Mouse (Mus musculus): ENCODE data around the gene Wdcp. TPM values are rescaled to one million over a fixed set of nuclear protein-coding genes. Genes with fewer than 3 reads are reported as not detected.
A peak's percentile ranks its signal among the peaks of the same experiment; 100 is the strongest.

Gene Wdcp
- polyA plus RNA-seq, 1 experiment from 2014 or later = 17.8 TPM

- 74% methylated on average over 3 of the region's 3 CpGs for WGBS
- Histone ChIP-seq H3K4me3 (ENCODE audit: low read depth, low read length) (no peak overlapping the region), H3K27me3 (ENCODE audit: control insufficient read depth, insufficient read depth, low read length) (no peaks in the 10 kb centered on the region), H3K9ac (replicated peaks; ENCODE audit: low read depth, low read length) (no peak overlapping the region), H3K9me3 (ENCODE audit: control insufficient read depth, low read depth, low read length) (no peaks in the 10 kb centered on the region), H3K4me1 (ENCODE audit: control insufficient read depth, insufficient read depth, low read length) (no peaks in the 10 kb centered on the region), H3K36me3 (ENCODE audit: control insufficient read depth, insufficient read depth, low read length) (peaks cover 27% of the 10 kb centered on the region), H3K27ac (ENCODE audit: low read length) (no peak overlapping the region), H3K4me2 (replicated peaks; ENCODE audit: low read depth, low read length) (no peak overlapping the region)
- ATAC-seq (ENCODE audit: insufficient number of reproducible peaks, insufficient read depth, low FRiP score, low read depth) = no peak
These were observed 15.8 kb upstream of the Wdcp start for GRCm38 (mm10) chr12:4827256-4827655.

GRCm38 (mm10) chr12:4836959-4837358 is 6.1 kb upstream of the Wdcp start:
- H3K27me3 ChIP-seq (ENCODE audit: control insufficient read depth, insufficient read depth, low read length) = no peaks in the 10 kb centered on the region
- H3K9me3 ChIP-seq (ENCODE audit: control insufficient read depth, low read depth, low read length) = no peaks in the 10 kb centered on the region
- ATAC-seq (ENCODE audit: insufficient number of reproducible peaks, insufficient read depth, low FRiP score, low read depth) = no peak
- no peaks in the 10 kb centered on the region for H3K36me3 ChIP-seq (ENCODE audit: control insufficient read depth, insufficient read depth, low read length)
- no peaks in the 10 kb centered on the region for H3K4me1 ChIP-seq (ENCODE audit: control insufficient read depth, insufficient read depth, low read length)
- H3K27ac ChIP-seq (ENCODE audit: low read length) = no peak overlapping the region
- H3K4me3 ChIP-seq (ENCODE audit: low read depth, low read length) = no peak overlapping the region
- 17% methylated on average over 4 of the region's 4 CpGs for WGBS
- no peak overlapping the region for H3K4me2 ChIP-seq (replicated peaks; ENCODE audit: low read depth, low read length)
- H3K9ac ChIP-seq (replicated peaks; ENCODE audit: low read depth, low read length) = no peak overlapping the region

GRCm38 (mm10) chr12:4840010-4840409 is 3.1 kb upstream of the Wdcp start:
- Histone ChIP-seq H3K4me2 (replicated peaks; ENCODE audit: low read depth, low read length) (no peak overlapping the region), H3K27me3 (ENCODE audit: control insufficient read depth, insufficient read depth, low read length) (no peaks in the 10 kb centered on the region), H3K9ac (replicated peaks; ENCODE audit: low read depth, low read length) (no peak overlapping the region), H3K4me3 (ENCODE audit: low read depth, low read length) (no peak overlapping the region; the same call in 1 of the 2 replicates), H3K36me3 (ENCODE audit: control insufficient read depth, insufficient read depth, low read length) (no peaks in the 10 kb centered on the region), H3K4me1 (ENCODE audit: control insufficient read depth, insufficient read depth, low read length) (peaks cover 6% of the 10 kb centered on the region; the same call in 1 of the 2 replicates), H3K27ac (ENCODE audit: low read length) (no peak overlapping the region), H3K9me3 (ENCODE audit: control insufficient read depth, low read depth, low read length) (no peaks in the 10 kb centered on the region)
- WGBS = 52% methylated on average over 6 of the region's 6 CpGs
- ATAC-seq (ENCODE audit: insufficient number of reproducible peaks, insufficient read depth, low FRiP score, low read depth) = no peak

- Histone ChIP-seq H3K4me1 (ENCODE audit: control insufficient read depth, insufficient read depth, low read length) (peaks cover 6% of the 10 kb centered on the region; the same call in 1 of the 2 replicates), H3K27ac (ENCODE audit: low read length) (no peak overlapping the region), H3K27me3 (ENCODE audit: control insufficient read depth, insufficient read depth, low read length) (no peaks in the 10 kb centered on the region), H3K4me3 (ENCODE audit: low read depth, low read length) (peak overlapping the region; percentile 80), H3K36me3 (ENCODE audit: control insufficient read depth, insufficient read depth, low read length) (no peaks in the 10 kb centered on the region), H3K4me2 (replicated peaks; ENCODE audit: low read depth, low read length) (peak overlapping the region; percentile 96), H3K9me3 (ENCODE audit: control insufficient read depth, low read depth, low read length) (no peaks in the 10 kb centered on the region), H3K9ac (replicated peaks; ENCODE audit: low read depth, low read length) (peak overlapping the region; percentile 49; the same call in 1 of the 2 replicates)
- ATAC-seq (ENCODE audit: insufficient number of reproducible peaks, insufficient read depth, low FRiP score, low read depth) = no peak
- 1% methylated on average over 11 of the region's 11 CpGs for WGBS
These were observed 2.4 kb upstream of the Wdcp start for GRCm38 (mm10) chr12:4840741-4841140.

- H3K27ac ChIP-seq (ENCODE audit: low read length) = no peak within 1 kb of the TSS
- peak within 1 kb of the TSS; percentile 96 for H3K4me2 ChIP-seq (replicated peaks; ENCODE audit: low read depth, low read length)
- H3K36me3 ChIP-seq (ENCODE audit: control insufficient read depth, insufficient read depth, low read length) = no peaks in the 10 kb centered on the region
- peak within 1 kb of the TSS; percentile 80 for H3K4me3 ChIP-seq (ENCODE audit: low read depth, low read length)
- H3K4me1 ChIP-seq (ENCODE audit: control insufficient read depth, insufficient read depth, low read length) = peaks cover 6% of the 10 kb centered on the region; the same call in 1 of the 2 replicates
- peak; percentile 62 for ATAC-seq (ENCODE audit: insufficient number of reproducible peaks, insufficient read depth, low FRiP score, low read depth)
- H3K9ac ChIP-seq (replicated peaks; ENCODE audit: low read depth, low read length) = peak within 1 kb of the TSS; percentile 49
- H3K27me3 ChIP-seq (ENCODE audit: control insufficient read depth, insufficient read depth, low read length) = no peaks in the 10 kb centered on the region
- under 1% methylated on average over 37 of the region's 37 CpGs for WGBS
- no peaks in the 10 kb centered on the region for H3K9me3 ChIP-seq (ENCODE audit: control insufficient read depth, low read depth, low read length)
These were observed 1.7 kb upstream of the Wdcp start, which contains the start of gene Fkbp1b for GRCm38 (mm10) chr12:4841392-4841887. TSS of gene Fkbp1b (minus strand) at chr12:4841591.

- H3K4me2 ChIP-seq (replicated peaks; ENCODE audit: low read depth, low read length) = no peak overlapping the region
- 85% methylated on average over 8 of the region's 8 CpGs for WGBS
These were observed 647 bp upstream of the Wdcp start for GRCm38 (mm10) chr12:4842456-4842855.

GRCm38 (mm10) chr12:4843741-4844140 is 638 bp downstream of the Wdcp start:
- Histone ChIP-seq H3K36me3 (ENCODE audit: control insufficient read depth, insufficient read depth, low read length) (no peaks in the 10 kb centered on the region), H3K4me3 (ENCODE audit: low read depth, low read length) (peak overlapping the region; percentile 72), H3K4me2 (replicated peaks; ENCODE audit: low read depth, low read length) (peak overlapping the region; percentile 54), H3K4me1 (ENCODE audit: control insufficient read depth, insufficient read depth, low read length) (peaks cover 6% of the 10 kb centered on the region; the same call in 1 of the 2 replicates), H3K9ac (replicated peaks; ENCODE audit: low read depth, low read length) (peak overlapping the region; percentile 40), H3K27ac (ENCODE audit: low read length) (no peak overlapping the region), H3K9me3 (ENCODE audit: control insufficient read depth, low read depth, low read length) (no peaks in the 10 kb centered on the region), H3K27me3 (ENCODE audit: control insufficient read depth, insufficient read depth, low read length) (no peaks in the 10 kb centered on the region)
- ATAC-seq (ENCODE audit: insufficient number of reproducible peaks, insufficient read depth, low FRiP score, low read depth) = 0 out of 2 replicates have a peak, but pooled peaks have one; percentile 30
- 2% methylated on average over 12 of the region's 12 CpGs for WGBS

More at GRCm38 (mm10) chr12:4842456-4842855, 647 bp upstream of the Wdcp start:
- Histone ChIP-seq H3K27ac (ENCODE audit: low read length) (no peak overlapping the region), H3K4me3 (ENCODE audit: low read depth, low read length) (no peak overlapping the region), H3K9me3 (ENCODE audit: control insufficient read depth, low read depth, low read length) (no peaks in the 10 kb centered on the region), H3K9ac (replicated peaks; ENCODE audit: low read depth, low read length) (no peak overlapping the region), H3K4me1 (ENCODE audit: control insufficient read depth, insufficient read depth, low read length) (peaks cover 6% of the 10 kb centered on the region; the same call in 1 of the 2 replicates), H3K36me3 (ENCODE audit: control insufficient read depth, insufficient read depth, low read length) (no peaks in the 10 kb centered on the region), H3K27me3 (ENCODE audit: control insufficient read depth, insufficient read depth, low read length) (no peaks in the 10 kb centered on the region)
- ATAC-seq (ENCODE audit: insufficient number of reproducible peaks, insufficient read depth, low FRiP score, low read depth) = no peak

- Histone ChIP-seq H3K27me3 (ENCODE audit: control insufficient read depth, insufficient read depth, low read length) (no peaks in the 10 kb centered on the region), H3K9me3 (ENCODE audit: control insufficient read depth, low read depth, low read length) (no peaks in the 10 kb centered on the region), H3K4me3 (ENCODE audit: low read depth, low read length) (no peak overlapping the region), H3K36me3 (ENCODE audit: control insufficient read depth, insufficient read depth, low read length) (peaks cover 6% of the 10 kb centered on the region; the same call in 1 of the 2 replicates), H3K9ac (replicated peaks; ENCODE audit: low read depth, low read length) (no peak overlapping the region), H3K4me2 (replicated peaks; ENCODE audit: low read depth, low read length) (no peak overlapping the region), H3K4me1 (ENCODE audit: control insufficient read depth, insufficient read depth, low read length) (no peaks in the 10 kb centered on the region), H3K27ac (ENCODE audit: low read length) (no peak overlapping the region)
- ATAC-seq (ENCODE audit: insufficient number of reproducible peaks, insufficient read depth, low FRiP score, low read depth) = no peak
- 97% methylated on average over 5 of the region's 5 CpGs for WGBS
These were observed 13.1 kb downstream of the Wdcp start for GRCm38 (mm10) chr12:4856160-4856559.

GRCm38 (mm10) chr12:4856834-4857233 is 13.7 kb downstream of the Wdcp start:
- Histone ChIP-seq H3K4me2 (replicated peaks; ENCODE audit: low read depth, low read length) (no peak overlapping the region), H3K9ac (replicated peaks; ENCODE audit: low read depth, low read length) (no peak overlapping the region), H3K27me3 (ENCODE audit: control insufficient read depth, insufficient read depth, low read length) (no peaks in the 10 kb centered on the region), H3K4me3 (ENCODE audit: low read depth, low read length) (no peak overlapping the region), H3K36me3 (ENCODE audit: control insufficient read depth, insufficient read depth, low read length) (peaks cover 6% of the 10 kb centered on the region; the same call in 1 of the 2 replicates), H3K9me3 (ENCODE audit: control insufficient read depth, low read depth, low read length) (no peaks in the 10 kb centered on the region), H3K4me1 (ENCODE audit: control insufficient read depth, insufficient read depth, low read length) (no peaks in the 10 kb centered on the region), H3K27ac (ENCODE audit: low read length) (no peak overlapping the region)
- ATAC-seq (ENCODE audit: insufficient number of reproducible peaks, insufficient read depth, low FRiP score, low read depth) = no peak
- 95% methylated on average over 2 of the region's 2 CpGs for WGBS

Data from stomach, embryonic 14.5 days (tissue).